Comparison of ENCODE assay signal across 8 mouse cellular contexts in the genomic region with DNA sequence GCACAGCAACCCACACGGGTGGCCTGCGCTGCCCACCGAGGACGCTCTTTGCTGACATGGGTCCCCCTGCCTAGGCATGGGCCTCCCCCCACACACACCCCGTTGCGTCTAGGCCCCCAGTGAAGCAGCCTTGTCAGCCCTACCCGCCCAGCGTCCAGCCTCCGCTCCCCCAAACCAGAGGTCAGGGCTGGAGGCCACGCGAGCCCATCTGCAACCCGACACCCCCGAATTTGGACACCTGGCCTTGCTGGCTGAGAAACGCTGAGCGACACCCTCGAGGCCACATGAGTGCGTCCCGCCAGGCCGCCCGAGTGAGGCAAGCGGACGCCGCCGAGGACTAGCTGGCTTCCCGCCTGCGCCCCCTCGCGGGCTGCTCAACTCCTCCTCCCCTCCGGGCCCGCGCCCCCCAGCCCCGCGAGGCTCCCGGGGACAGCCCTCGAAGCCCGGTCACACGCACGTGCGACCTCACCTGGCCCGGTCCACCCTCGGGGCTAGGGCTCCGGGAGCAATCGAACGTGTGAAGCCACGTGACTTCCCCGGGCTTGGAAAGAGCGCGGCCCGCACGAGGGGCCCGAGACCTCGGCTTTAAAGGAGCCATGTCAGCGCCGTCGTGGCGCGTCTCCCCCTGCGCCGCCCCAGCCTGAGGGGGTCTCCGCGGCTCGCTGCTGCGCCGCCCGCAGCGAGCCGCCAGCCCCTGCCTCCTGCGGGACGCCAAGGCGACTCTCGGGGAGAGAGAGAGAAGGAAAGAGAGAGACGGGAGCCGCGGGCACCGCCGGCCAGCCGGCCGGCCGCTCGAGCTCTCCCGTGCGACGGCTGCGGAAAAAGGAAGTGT. TPM values are rescaled to one million over a fixed set of nuclear protein-coding genes. Genes with fewer than 3 reads are reported as not detected.
DNase-seq lines count a peak whose midpoint lies in the region; ATAC-seq and TF ChIP-seq lines count a peak whose summit lies in the region.

No protein-coding gene starts in this region.

- H3K4me3 ChIP-seq in hindbrain, postnatal 0 days (ENCODE audit: low read length): peak overlapping the region; percentile 46
- peak overlapping the region; percentile 55 for H3K4me3 ChIP-seq in midbrain, embryonic 14.5 days (replicated peaks; ENCODE audit: low read depth, low read length)

- intact Hi-C loops in gastrocnemius, postnatal 14 days (cut with DNase I; ENCODE audit: low total_unique reads): no loop called here
- intact Hi-C loops in left cerebral cortex, postnatal 36 days (cut with DNase I): loop anchor here (2.0 to 5.0 kb wide), 4 partner anchors 69 to 117 kb away; a partner anchor contains a TSS

- DNase-seq in CD4-positive, CD25-positive, alpha-beta regulatory T cell, adult 2 months (ENCODE audit: low read depth, low spot score): peak; percentile 47
- peak; percentile 17 for DNase-seq in cerebellum, adult 9-10 months
- peak; percentile 53 for DNase-seq in gastrocnemius, postnatal 14 days
- DNase-seq in hindbrain, postnatal 0 days (ENCODE audit: low spot score): peak; percentile 53
- DNase-seq in left cerebral cortex, postnatal 36 days (ENCODE audit: low spot score in 2 of 2): peak; percentile 63 to 71
- DNase-seq in midbrain, embryonic 14.5 days: peak; percentile 75
- peak; percentile 58 for DNase-seq in thymus, postnatal 14 days

- H3K9me3 ChIP-seq in hindbrain, postnatal 0 days (ENCODE audit: low read length): no peaks in the 10 kb centered on the region
- H3K9me3 ChIP-seq in midbrain, embryonic 14.5 days (ENCODE audit: control insufficient read depth, low read length): no peaks in the 10 kb centered on the region

- no peak overlapping the region for H3K27ac ChIP-seq in hindbrain, postnatal 0 days
- no peak overlapping the region for H3K27ac ChIP-seq in midbrain, embryonic 14.5 days (replicated peaks; ENCODE audit: low read depth, low read length)

- peaks cover 20% of the 10 kb centered on the region; the same call in 1 of the 2 replicates for H3K27me3 ChIP-seq in hindbrain, postnatal 0 days (ENCODE audit: insufficient read depth, low read length)
- peaks cover 53% of the 10 kb centered on the region for H3K27me3 ChIP-seq in midbrain, embryonic 14.5 days (ENCODE audit: control insufficient read depth, insufficient read depth, low read length)

- peak overlapping the region; percentile 92 for H3K4me2 ChIP-seq in hindbrain, postnatal 0 days (ENCODE audit: low read depth, low read length)
- peak overlapping the region; percentile 93 for H3K4me2 ChIP-seq in midbrain, embryonic 14.5 days (ENCODE audit: low read length)

- no peak for ATAC-seq in CD4-positive, CD25-positive, alpha-beta regulatory T cell, adult 4 months
- peak; percentile 31 for ATAC-seq in hindbrain, postnatal 0 days
- peak; percentile 62 for ATAC-seq in midbrain, embryonic 14.5 days (ENCODE audit: low FRiP score, low TSS enrichment)

- peaks cover 6% of the 10 kb centered on the region; the same call in 1 of the 2 replicates for H3K4me1 ChIP-seq in hindbrain, postnatal 0 days (ENCODE audit: insufficient read depth, low read length)
- H3K4me1 ChIP-seq in midbrain, embryonic 14.5 days (ENCODE audit: control insufficient read depth, insufficient read depth, low read length): peaks cover 14% of the 10 kb centered on the region

- peak overlapping the region; percentile 48; the same call in 1 of the 2 replicates for H3K9ac ChIP-seq in hindbrain, postnatal 0 days (replicated peaks; ENCODE audit: low read length)
- H3K9ac ChIP-seq in midbrain, embryonic 14.5 days (replicated peaks; ENCODE audit: low read length): no peak overlapping the region

- H3K36me3 ChIP-seq in hindbrain, postnatal 0 days (ENCODE audit: insufficient read depth, low read length): no peaks in the 10 kb centered on the region
- no peaks in the 10 kb centered on the region for H3K36me3 ChIP-seq in midbrain, embryonic 14.5 days (ENCODE audit: control insufficient read depth, insufficient read depth, low read length)

- WGBS in hindbrain, postnatal 0 days: 3% methylated on average over 77 of the region's 84 CpGs
- WGBS in midbrain, embryonic 14.5 days: 2% methylated on average over 84 of the region's 84 CpGs

- peak; percentile 18; the same call in 1 of the 2 replicates for TF ChIP-seq CTCF in hindbrain, postnatal 0 days (IDR thresholded peaks at IDR 0.05; ENCODE audit: low read depth)

RNA-seq across cellular contexts. Expression of a gene that starts 1.6 kb away (rescaled TPM):
- under 1 TPM in 1 of 2 experiments, not detected in 1; 0.15 TPM for polyA plus RNA-seq in CD4-positive, CD25-positive, alpha-beta regulatory T cell, adult 4 months (2017; shearing (Covaris generic))
- total RNA-seq in gastrocnemius, postnatal 14 days (2021): 10 to 100 TPM in 1 of 2 experiments, 1 to 10 TPM in 1; 8.5 to 11.5 TPM
- 8.7 and 16.3 TPM in 2 replicates for total RNA-seq in hindbrain, postnatal 0 days (2014; rRNA removed)
- 7.7 and 10.3 TPM in 2 replicates for polyA plus RNA-seq in hindbrain, postnatal 0 days (2015; fragmentation: Nextera tagmentation; extraction: Ambion mirVana)
- 10 to 100 TPM; 77.3 to 84.1 TPM for total RNA-seq in left cerebral cortex, postnatal 36 days (2021)
- 2.9 and 4.5 TPM in 2 replicates for polyA plus RNA-seq in midbrain, embryonic 14.5 days (2014; fragmentation: Nextera tagmentation; extraction: Ambion mirVana)

RNA-seq across cellular contexts. Expression of a gene that starts 40.1 kb away (rescaled TPM):
- polyA plus RNA-seq in CD4-positive, CD25-positive, alpha-beta regulatory T cell, adult 4 months (2017; shearing (Covaris generic)): not detected
- 1 to 10 TPM; 2.1 to 4.0 TPM for total RNA-seq in gastrocnemius, postnatal 14 days (2021)
- total RNA-seq in hindbrain, postnatal 0 days (2014; rRNA removed): 208 and 231 TPM in 2 replicates
- 102 and 103 TPM in 2 replicates for polyA plus RNA-seq in hindbrain, postnatal 0 days (2015; fragmentation: Nextera tagmentation; extraction: Ambion mirVana)
- 100 to 1,000 TPM; 143 to 155 TPM for total RNA-seq in left cerebral cortex, postnatal 36 days (2021)
- polyA plus RNA-seq in midbrain, embryonic 14.5 days (2014; fragmentation: Nextera tagmentation; extraction: Ambion mirVana): 125 and 138 TPM in 2 replicates

RNA-seq across cellular contexts. Expression of a gene that starts 44.4 kb away (rescaled TPM):
- polyA plus RNA-seq in CD4-positive, CD25-positive, alpha-beta regulatory T cell, adult 4 months (2017; shearing (Covaris generic)): not detected
- total RNA-seq in gastrocnemius, postnatal 14 days (2021): not detected
- not detected in 2 replicates for total RNA-seq in hindbrain, postnatal 0 days (2014; rRNA removed)
- polyA plus RNA-seq in hindbrain, postnatal 0 days (2015; fragmentation: Nextera tagmentation; extraction: Ambion mirVana): not detected in 2 replicates
- total RNA-seq in left cerebral cortex, postnatal 36 days (2021): not detected
- polyA plus RNA-seq in midbrain, embryonic 14.5 days (2014; fragmentation: Nextera tagmentation; extraction: Ambion mirVana): not detected in 2 replicates

Comparison
In these comparisons a context has a peak if more than half of its experiments do, and no peak if none do; other contexts are left out.
1. DNase-seq: peak in every context shown above with its lines; median percentile 75 in midbrain, embryonic 14.5 days; 67 in left cerebral cortex, postnatal 36 days; 58 in thymus, postnatal 14 days; 53 in gastrocnemius, postnatal 14 days; 53 in hindbrain, postnatal 0 days; 47 in CD4-positive, CD25-positive, alpha-beta regulatory T cell, adult 2 months; 17 in cerebellum, adult 9-10 months.
2. RNA of a gene that starts 40.1 kb away (total RNA-seq): 208 to 231 TPM in hindbrain, postnatal 0 days and 143 to 155 TPM in left cerebral cortex, postnatal 36 days; 2.1 to 4.0 TPM in gastrocnemius, postnatal 14 days; every median in the first group is over 10 times any median in the second.